Mouse (Mus musculus) brain, embryonic 14.5 days (tissue): Measurements from ENCODE around the gene Ugt1a6a. TPM values are rescaled to one million over a fixed set of nuclear protein-coding genes. Genes with fewer than 3 reads are reported as not detected.
"Not testable (repeated sequence)": the region's sequence is repeated elsewhere in the genome, so short reads cannot be mapped to it uniquely, and the experiment has no call there.

Experiments used
- DNase-seq: peaks from one replicate; pipeline ENCODE4 v3.0.0-alpha.2; 2011; ENCODE audit warnings: low read depth
- CTCF ChIP-seq: fragments of 200-500 bp; IDR thresholded peaks from 2 replicates; pipeline ENCODE4 v1.5.1; 2012; ENCODE audit warnings: inconsistent platforms, mild to moderate bottlenecking, moderate library complexity, borderline replicate concordance; ENCODE audit not compliant: insufficient read depth, insufficient read length; ENCODE audit errors: extremely low read depth
- POLR2A ChIP-seq: fragments of 200-500 bp; IDR thresholded peaks from 2 replicates; pipeline ENCODE4 v1.6.1; 2012; ENCODE audit warnings: mild to moderate bottlenecking, inconsistent platforms, borderline replicate concordance; ENCODE audit not compliant: poor library complexity, insufficient read depth, insufficient read length, severe bottlenecking; ENCODE audit errors: extremely low read depth
- polyA plus RNA-seq: library from polyadenylated mRNA; depleted of rRNA; stranded (reverse); fragments of >200 nt; gene quantifications from 2 replicates; pipeline ENCODE4 v1.2.3, GENCODE M21; 2012

Ugt1a6a gene
- polyA plus RNA-seq, 1 experiment = 2.0 TPM

DNA sequence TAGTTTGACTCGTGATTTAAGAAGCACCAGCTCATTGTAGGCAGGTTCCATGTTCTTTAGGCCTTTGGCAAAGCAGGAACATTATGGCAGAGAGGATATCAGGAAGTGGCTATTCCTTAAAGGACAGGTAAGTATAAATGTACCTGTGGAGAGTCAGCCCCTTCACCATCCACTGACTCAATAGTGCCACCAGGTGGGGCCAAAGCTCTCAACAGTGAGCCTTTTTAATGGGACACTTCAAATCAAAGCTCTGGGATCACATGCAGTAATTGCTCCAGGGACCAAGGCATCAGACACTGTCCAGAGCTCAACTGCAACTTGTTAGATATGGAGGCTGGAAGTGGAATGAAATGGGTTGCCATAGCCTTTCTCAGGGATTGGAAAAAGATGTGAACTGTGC is 13.1 kb upstream of the Ugt1a6a start:
- DNase-seq = not testable (repeated sequence)
- TF ChIP-seq CTCF = peak; percentile 0; the same call in 1 of the 2 replicates

DNA sequence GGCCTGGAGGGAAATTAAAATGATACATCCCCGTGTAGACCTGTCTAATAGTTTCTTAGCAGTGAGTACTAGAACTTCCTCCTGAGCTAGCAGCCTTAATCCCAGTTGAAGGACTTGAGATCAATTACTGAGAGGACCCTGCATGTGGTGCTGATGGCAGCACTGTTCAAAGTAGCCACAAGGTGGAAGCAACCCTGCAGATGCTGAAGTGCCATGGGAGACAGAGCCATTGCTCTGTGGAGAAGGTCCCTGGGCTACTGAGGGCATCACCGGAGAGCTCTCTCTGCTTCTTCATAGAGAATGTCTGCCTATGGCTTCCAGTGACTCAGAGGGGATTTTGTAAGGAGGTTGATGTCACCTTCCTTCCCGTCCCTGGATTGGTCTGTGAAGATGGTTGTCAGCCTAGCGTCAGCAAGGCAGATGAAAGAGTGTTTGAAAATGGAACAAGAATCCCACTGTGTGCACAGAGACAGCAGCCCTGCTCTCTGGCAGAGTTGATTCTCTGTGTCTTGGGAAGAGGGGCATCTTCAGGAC is 8.7 kb upstream of the Ugt1a6a start:
- not testable (repeated sequence) for DNase-seq

DNA sequence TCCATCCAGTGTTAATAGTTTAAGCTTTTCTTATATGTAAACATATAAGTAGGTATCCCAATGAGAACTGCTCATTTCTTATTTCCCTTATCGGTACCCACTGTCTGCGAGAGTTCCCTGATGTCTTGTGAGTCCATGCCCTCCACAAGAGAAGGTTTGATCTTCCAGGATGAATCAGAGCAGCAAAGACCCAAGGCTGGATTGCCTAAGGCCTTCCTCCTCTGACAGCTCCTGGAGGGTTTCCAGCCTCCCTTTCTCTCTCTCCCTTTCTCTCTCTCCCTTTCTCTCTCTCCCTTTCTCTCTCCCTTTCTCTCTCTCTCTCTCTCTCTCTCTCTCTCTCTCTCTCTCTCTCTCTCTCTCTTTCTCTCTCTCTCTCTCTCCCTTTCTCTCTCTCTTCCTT is 5.5 kb upstream of the Ugt1a6a start:
- DNase-seq = not testable (repeated sequence)

DNA sequence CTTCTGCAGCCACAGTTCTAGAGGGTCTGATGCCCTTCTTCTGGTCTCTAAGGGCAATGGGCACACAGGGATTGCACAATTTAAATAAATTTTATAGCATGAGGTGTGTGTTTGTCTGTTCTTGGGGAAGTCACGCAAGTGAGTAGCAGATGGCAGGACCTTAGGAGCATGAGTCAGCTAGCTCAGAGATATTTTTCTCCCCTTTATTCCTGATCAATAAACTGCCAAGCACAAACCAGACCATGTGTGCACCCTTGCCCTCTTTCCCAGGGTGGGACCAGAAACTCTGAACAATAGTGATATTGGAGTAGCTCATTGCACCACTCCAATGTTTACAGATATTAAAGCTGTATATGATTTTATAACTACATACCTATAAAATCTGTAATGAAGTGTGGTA is 4.4 kb upstream of the Ugt1a6a start:
- not testable (repeated sequence) for DNase-seq

DNA sequence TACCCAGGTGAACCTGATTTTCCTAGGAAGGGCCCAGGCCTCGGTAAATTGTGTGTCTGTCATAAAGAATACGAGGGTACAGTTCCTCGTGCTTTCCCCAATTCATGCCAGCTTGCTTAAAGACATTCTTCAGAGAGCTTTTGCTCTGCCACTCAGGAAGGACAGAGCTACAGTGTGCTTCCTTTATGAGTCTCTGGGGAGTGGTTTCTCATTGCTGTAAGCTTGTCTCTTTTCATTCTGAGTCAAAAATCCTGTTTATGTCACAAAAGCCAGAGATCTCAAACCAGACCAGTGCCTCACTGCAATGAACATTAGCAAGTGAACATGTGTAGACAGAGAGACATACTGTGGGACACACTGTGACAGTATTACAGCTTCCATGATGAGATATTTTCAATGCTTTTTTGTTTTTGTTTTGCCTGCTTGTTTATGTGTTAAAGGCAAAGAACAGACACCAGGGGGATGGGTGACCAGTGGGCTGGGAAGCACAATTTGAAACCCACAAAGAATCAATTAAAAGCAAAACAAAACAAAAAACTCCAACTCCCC is 627 bp upstream of the Ugt1a6a start:
- peak; percentile 50 for DNase-seq
- no peak for TF ChIP-seq POLR2A
- no peak for TF ChIP-seq CTCF

DNA sequence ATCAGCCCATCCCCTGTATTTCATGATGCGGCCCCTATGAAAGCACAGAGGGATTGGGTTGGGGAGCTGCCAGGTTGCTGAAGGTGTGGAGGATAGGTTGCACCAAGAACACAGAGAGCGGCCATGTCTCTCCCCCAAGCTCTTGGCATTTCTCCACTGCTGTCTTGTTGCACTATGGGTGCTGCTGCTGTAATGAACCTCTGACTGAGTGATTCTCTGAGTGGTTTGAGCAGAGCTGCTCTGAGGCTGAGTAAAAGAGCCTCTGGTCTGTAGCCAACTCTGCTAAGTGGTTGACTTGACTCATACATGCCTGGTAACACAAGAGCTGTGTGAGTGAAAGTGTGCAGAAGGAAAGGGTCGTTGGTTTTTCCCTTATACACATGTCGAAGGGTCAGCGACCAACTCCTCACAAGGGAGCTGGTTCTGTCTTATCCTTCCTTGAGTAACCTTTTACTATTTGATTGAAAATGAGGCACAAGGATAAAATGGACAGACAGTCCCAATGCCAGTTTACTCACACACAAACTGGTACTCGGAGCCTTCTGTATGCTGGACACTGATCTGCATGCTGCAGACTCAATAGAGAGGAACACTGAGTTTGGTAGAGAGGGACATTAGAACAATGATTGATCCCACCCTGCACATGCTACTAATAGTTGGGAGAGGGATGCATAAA is 758 bp downstream of the Ugt1a6a start:
- DNase-seq = peak; percentile 20

DNA sequence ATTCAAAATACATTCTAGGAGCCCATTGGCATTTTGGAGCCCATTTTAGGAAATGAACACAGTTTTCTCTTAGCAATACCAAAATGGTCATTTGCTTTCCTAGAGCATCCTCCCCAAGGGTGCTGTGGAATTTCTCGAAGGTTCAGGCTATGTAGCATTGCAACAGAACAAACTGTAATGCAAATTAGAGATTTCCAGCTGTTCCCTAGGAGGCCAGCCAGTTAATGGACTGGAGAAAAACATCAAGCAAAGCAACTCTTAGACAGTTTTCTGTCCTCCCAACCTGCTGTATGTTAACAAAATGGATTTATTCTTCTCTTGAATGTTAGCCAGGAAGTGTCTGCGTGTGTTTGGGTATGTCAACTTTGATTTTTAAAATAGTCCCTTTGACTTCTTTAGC is 2.0 kb downstream of the Ugt1a6a start:
- no peak for DNase-seq
- TF ChIP-seq CTCF = no peak
- no peak for TF ChIP-seq POLR2A

DNA sequence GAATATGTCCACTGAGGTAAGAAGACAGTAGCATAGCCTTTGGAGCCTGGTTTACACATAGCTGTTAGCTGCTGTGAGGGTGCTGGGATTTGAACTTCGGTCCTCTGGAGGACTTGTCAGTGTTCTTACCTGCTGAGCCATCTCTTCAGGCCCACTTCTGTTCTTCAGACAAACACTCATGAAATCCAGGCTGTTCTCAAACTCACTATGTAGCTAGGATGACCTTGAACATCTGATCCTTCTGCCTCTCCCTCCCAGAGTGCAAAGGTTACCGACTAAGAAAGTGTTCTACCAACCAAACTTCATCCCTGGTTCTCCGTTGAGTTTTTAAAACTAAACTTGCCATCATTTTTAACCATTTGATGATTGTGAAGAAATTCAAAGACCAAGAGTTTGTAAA is 2.7 kb downstream of the Ugt1a6a start:
- DNase-seq = no peak
- TF ChIP-seq CTCF (no peak), POLR2A (no peak)

DNA sequence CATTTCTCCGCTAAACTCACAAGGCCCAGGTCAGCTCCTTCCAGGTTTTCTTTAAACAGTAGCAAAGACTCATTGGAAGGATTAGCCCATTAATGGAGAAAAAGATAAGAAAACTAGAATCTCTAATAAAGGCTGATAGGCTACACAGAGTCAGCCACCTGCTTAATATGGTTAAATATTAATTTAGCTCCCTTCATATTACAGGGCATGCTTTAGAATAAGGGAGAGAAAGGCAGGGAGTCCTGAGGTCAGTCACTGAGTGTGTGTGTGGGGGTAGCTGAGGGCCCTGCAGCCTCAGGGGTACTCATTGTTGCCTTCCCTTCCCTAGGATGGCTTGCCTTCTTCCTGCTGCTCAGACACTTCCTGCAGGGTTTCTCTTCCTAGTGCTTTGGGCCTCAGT is 3.5 kb downstream of the Ugt1a6a start:
- no peak for DNase-seq
- TF ChIP-seq POLR2A (no peak), CTCF (no peak)

DNA sequence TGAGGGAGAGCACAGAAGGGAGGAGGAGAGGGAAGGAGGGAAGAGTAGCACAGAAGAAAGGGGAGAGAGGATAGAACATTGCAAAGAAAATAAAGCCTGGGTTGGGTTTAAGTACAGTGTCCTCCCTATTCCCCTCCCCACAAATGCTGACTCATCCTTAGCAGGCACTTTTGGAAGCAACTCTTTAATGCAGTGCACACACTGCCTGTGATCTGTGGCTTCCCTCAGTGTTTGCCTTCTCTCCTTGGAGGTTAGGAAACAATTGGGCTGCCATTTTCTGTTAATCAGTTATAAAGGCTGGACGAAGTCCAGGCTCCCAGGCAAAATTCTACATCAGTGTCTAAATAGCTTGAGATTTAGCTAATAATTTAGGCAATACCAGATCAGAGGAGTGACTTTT is 5.9 kb downstream of the Ugt1a6a start:
- DNase-seq = not testable (repeated sequence)

DNA sequence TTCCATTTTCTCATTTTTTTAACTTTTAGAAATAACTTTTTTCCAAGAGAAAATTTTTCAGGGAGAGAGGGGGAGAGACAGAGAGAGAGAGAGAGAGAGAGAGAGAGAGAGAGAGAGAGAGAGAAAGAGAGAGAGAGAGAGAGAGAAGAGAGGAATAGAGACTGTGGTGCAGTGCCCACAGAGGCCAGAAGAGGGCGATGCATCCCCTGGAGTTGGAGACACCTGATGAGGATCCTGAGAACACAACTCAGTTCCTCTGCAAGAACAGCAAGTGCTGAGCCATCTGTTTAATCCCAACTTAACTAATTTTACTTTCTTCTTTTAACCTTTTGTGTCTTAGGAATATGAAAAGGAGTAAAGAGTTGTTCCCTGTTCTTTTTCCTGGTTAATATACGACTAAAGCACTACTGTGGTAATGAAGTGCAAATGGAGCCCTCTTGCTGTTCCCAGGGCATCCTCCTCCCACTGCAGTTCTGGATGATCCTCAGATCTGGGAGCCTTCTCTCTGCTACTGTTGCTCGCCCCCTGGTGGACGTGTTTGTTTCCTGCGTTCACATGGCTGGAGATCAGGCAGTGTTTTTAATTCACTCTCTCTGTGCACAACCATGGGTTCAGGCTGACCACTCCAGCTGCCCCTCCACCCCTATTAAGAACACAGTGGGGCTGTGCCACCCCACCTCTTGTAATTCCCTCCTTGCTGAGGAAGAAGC is 9.5 kb downstream of the Ugt1a6a start:
- peak; percentile 35; the same call in 1 of the 2 replicates for TF ChIP-seq CTCF
- DNase-seq = peak; percentile 7

DNA sequence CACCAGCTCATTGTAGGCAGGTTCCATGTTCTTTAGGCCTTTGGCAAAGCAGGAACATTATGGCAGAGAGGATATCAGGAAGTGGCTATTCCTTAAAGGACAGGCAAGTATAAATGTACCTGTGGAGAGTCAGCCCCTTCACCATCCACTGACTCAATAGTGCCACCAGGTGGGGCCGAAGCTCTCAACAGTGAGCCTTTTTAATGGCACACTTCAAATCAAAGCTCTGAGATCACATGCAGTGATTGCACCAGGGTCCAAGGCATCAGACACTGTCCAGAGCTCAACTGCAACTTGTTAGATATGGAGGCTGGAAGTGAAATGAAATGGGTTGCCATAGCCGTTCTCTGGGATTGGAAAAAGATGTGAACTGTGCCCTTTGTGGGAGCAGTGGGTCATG is 10.7 kb downstream of the Ugt1a6a start:
- peak; percentile 3 for DNase-seq
- TF ChIP-seq CTCF = peak; percentile 21; the same call in 1 of the 2 replicates

DNA sequence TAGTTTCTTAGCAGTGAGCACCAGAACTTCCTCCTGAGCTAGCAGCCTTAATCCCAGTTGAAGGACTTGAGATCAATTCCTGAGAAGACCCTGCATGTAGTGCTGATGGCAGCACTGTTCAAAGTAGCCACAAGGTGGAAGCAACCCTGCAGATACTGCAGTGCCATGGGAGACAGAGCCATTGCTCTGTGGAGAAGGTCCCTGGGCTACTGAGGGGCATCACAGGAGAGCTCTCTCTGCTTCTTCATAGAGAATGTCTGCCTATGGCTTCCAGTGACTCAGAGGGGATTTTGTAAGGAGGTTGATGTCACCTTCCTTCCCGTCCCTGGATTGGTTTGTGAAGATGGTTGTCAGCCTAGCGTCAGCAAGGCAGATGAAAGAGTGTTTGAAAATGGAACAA is 15.5 kb downstream of the Ugt1a6a start:
- DNase-seq = peak; percentile 3
- TF ChIP-seq CTCF = peak; percentile 27; the same call in 1 of the 2 replicates
